Mouse (Mus musculus): Measurements from ENCODE around the gene Tmem203. TPM values are rescaled to one million over a fixed set of nuclear protein-coding genes. Genes with fewer than 3 reads are reported as not detected.

The Tmem203 gene
- polyA plus RNA-seq, 1 experiment from 2014 or later = 16.3 TPM

Other genes starting within 250 kb of the Tmem203 start
- gene Nsmf, start 201.1 kb upstream of the Tmem203 start, polyA plus RNA-seq (2014; fragmentation: Nextera tagmentation; extraction: Ambion mirVana) = 43.2 and 48.1 TPM in 2 replicates
- not detected in 2 replicates for gene Entpd8, start 175.1 kb upstream of the Tmem203 start, polyA plus RNA-seq (2014; fragmentation: Nextera tagmentation; extraction: Ambion mirVana)
- gene Noxa1, start 160.3 kb upstream of the Tmem203 start, polyA plus RNA-seq (2014; fragmentation: Nextera tagmentation; extraction: Ambion mirVana) = not detected in 2 replicates
- gene Nrarp, start 74.7 kb upstream of the Tmem203 start, polyA plus RNA-seq (2014; fragmentation: Nextera tagmentation; extraction: Ambion mirVana) = 11.9 and 13.9 TPM in 2 replicates
- 6.5 and 8.0 TPM in 2 replicates for gene Tor4a, start 58.6 kb upstream of the Tmem203 start, polyA plus RNA-seq (2014; fragmentation: Nextera tagmentation; extraction: Ambion mirVana)
- 58.4 and 65.9 TPM in 2 replicates for gene Nelfb, start 44.0 kb upstream of the Tmem203 start, polyA plus RNA-seq (2014; fragmentation: Nextera tagmentation; extraction: Ambion mirVana)
- not detected in 2 replicates for gene Stpg3, start 40.8 kb upstream of the Tmem203 start, polyA plus RNA-seq (2014; fragmentation: Nextera tagmentation; extraction: Ambion mirVana)
- 0.93 TPM in 1 of 2 replicates, not detected in the other for gene Fam166a, start 36.7 kb upstream of the Tmem203 start, polyA plus RNA-seq (2014; fragmentation: Nextera tagmentation; extraction: Ambion mirVana)
- gene Tubb4b, start 30.7 kb upstream of the Tmem203 start, polyA plus RNA-seq (2014; fragmentation: Nextera tagmentation; extraction: Ambion mirVana) = 342 and 395 TPM in 2 replicates
- gene Slc34a3, start 21.1 kb upstream of the Tmem203 start, polyA plus RNA-seq (2014; fragmentation: Nextera tagmentation; extraction: Ambion mirVana) = not detected in 2 replicates
- not detected in 2 replicates for gene Rnf224, start 18.7 kb upstream of the Tmem203 start, polyA plus RNA-seq (2014; fragmentation: Nextera tagmentation; extraction: Ambion mirVana)
- gene Rnf208, start 13.2 kb upstream of the Tmem203 start, polyA plus RNA-seq (2014; fragmentation: Nextera tagmentation; extraction: Ambion mirVana) = 5.3 and 8.0 TPM in 2 replicates
- not detected in 2 replicates for gene Cysrt1, start 13.0 kb upstream of the Tmem203 start, polyA plus RNA-seq (2014; fragmentation: Nextera tagmentation; extraction: Ambion mirVana)
- 1.8 and 2.4 TPM in 2 replicates for gene AL732309.1, start 8.6 kb upstream of the Tmem203 start, polyA plus RNA-seq (2014; fragmentation: Nextera tagmentation; extraction: Ambion mirVana)
- gene Tprn, start 7.2 kb downstream of the Tmem203 start, polyA plus RNA-seq (2014; fragmentation: Nextera tagmentation; extraction: Ambion mirVana) = 2.3 and 3.1 TPM in 2 replicates
- gene Ssna1, start 17.0 kb downstream of the Tmem203 start, polyA plus RNA-seq (2014; fragmentation: Nextera tagmentation; extraction: Ambion mirVana) = 150 and 163 TPM in 2 replicates
- gene Anapc2, start 17.0 kb downstream of the Tmem203 start, polyA plus RNA-seq (2014; fragmentation: Nextera tagmentation; extraction: Ambion mirVana) = 70.2 and 71.3 TPM in 2 replicates
- not detected in 2 replicates for gene Tmem210, start 32.7 kb downstream of the Tmem203 start, polyA plus RNA-seq (2014; fragmentation: Nextera tagmentation; extraction: Ambion mirVana)
- gene Lrrc26, start 34.5 kb downstream of the Tmem203 start, polyA plus RNA-seq (2014; fragmentation: Nextera tagmentation; extraction: Ambion mirVana) = not detected in 2 replicates
- 0.05 TPM in 1 of 2 replicates, not detected in the other for gene Grin1, start 63.7 kb downstream of the Tmem203 start, polyA plus RNA-seq (2014; fragmentation: Nextera tagmentation; extraction: Ambion mirVana)
- 42.8 and 48.1 TPM in 2 replicates for gene Man1b1, start 76.9 kb downstream of the Tmem203 start, polyA plus RNA-seq (2014; fragmentation: Nextera tagmentation; extraction: Ambion mirVana)
- gene Dpp7, start 100.9 kb downstream of the Tmem203 start, polyA plus RNA-seq (2014; fragmentation: Nextera tagmentation; extraction: Ambion mirVana) = 11.5 and 12.4 TPM in 2 replicates
- 17.6 and 18.3 TPM in 2 replicates for gene Uap1l1, start 110.2 kb downstream of the Tmem203 start, polyA plus RNA-seq (2014; fragmentation: Nextera tagmentation; extraction: Ambion mirVana)
- gene Sapcd2, start 116.9 kb downstream of the Tmem203 start, polyA plus RNA-seq (2014; fragmentation: Nextera tagmentation; extraction: Ambion mirVana) = 14.4 and 17.7 TPM in 2 replicates
- 0.81 and 0.85 TPM in 2 replicates for gene Entpd2, start 140.4 kb downstream of the Tmem203 start, polyA plus RNA-seq (2014; fragmentation: Nextera tagmentation; extraction: Ambion mirVana)
- gene Npdc1, start 143.9 kb downstream of the Tmem203 start, polyA plus RNA-seq (2014; fragmentation: Nextera tagmentation; extraction: Ambion mirVana) = 29.3 and 29.5 TPM in 2 replicates
- gene Fut7, start 167.8 kb downstream of the Tmem203 start, polyA plus RNA-seq (2014; fragmentation: Nextera tagmentation; extraction: Ambion mirVana) = 0.14 TPM in 1 of 2 replicates, not detected in the other
- 3.8 and 4.3 TPM in 2 replicates for gene Abca2, start 173.3 kb downstream of the Tmem203 start, polyA plus RNA-seq (2014; fragmentation: Nextera tagmentation; extraction: Ambion mirVana)
- 3.8 and 4.6 TPM in 2 replicates for gene Clic3, start 201.4 kb downstream of the Tmem203 start, polyA plus RNA-seq (2014; fragmentation: Nextera tagmentation; extraction: Ambion mirVana)
- gene Paxx, start 205.7 kb downstream of the Tmem203 start, polyA plus RNA-seq (2014; fragmentation: Nextera tagmentation; extraction: Ambion mirVana) = 31.0 and 32.6 TPM in 2 replicates
- 98.5 and 112 TPM in 2 replicates for gene Ptgds, start 214.6 kb downstream of the Tmem203 start, polyA plus RNA-seq (2014; fragmentation: Nextera tagmentation; extraction: Ambion mirVana)
- gene Lcn12, start 238.5 kb downstream of the Tmem203 start, polyA plus RNA-seq (2014; fragmentation: Nextera tagmentation; extraction: Ambion mirVana) = not detected in 2 replicates
- gene Fbxw5, start 245.3 kb downstream of the Tmem203 start, polyA plus RNA-seq (2014; fragmentation: Nextera tagmentation; extraction: Ambion mirVana) = 82.8 and 85.2 TPM in 2 replicates
- 2.9 and 4.9 TPM in 2 replicates for gene C8g, start 246.3 kb downstream of the Tmem203 start, polyA plus RNA-seq (2014; fragmentation: Nextera tagmentation; extraction: Ambion mirVana)

Data from heart, embryonic 14.5 days (tissue).